9 mouse cellular contexts compared by ENCODE assay signal in the genomic region with DNA sequence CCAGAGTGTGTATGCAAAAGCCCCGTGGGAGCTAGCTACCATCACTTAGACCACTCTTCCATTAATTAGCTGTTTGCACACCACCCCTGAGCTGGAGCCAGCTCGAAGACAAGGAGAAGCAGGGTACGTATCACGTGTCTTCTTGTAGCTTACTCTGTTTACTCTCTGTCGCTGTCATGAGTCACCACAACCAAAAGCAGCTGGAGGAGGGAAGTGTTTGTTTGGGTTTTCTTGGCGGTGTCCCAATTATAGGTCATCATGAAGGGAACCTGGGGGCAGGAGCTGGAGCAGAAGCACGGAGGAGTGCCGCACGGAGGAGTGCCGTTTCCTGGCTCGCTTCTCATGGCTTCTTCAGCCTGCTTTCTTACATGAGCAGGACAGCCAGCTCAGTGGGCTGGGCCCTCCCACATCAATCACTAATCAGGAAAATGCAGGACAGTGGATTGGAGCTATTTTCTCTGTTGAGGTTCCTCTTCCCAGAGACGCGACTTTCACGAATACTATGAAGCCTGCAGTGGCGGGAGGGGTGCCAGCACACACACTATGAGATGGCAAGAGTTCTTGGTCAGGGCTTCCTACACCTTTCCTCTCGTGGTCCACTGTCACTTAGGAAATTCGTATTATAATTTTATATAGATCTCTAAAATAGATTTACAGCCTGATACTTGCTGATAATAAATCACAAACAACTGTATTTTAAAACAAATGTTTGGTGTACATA. TPM values are rescaled to one million over a fixed set of nuclear protein-coding genes. Genes with fewer than 3 reads are reported as not detected.
DNase-seq lines count a peak whose midpoint lies in the region; ATAC-seq and TF ChIP-seq lines count a peak whose summit lies in the region.
"Had no signal": no experiment of that assay in that cellular context is flagged by ENCODE, and none has a peak within 500 bp of the region (broad histone marks: within the 10 kb centered on the region; RNA-seq: fewer than 3 reads in every experiment).

No protein-coding gene starts in this region.

- 38% methylated on average over 17 of the region's 17 CpGs for WGBS in limb, embryonic 13.5 days
- WGBS in limb, embryonic 10.5 days, result 52% methylated on average over 17 of the region's 17 CpGs
- WGBS in heart, embryonic 13.5 days, result 33% methylated on average over 17 of the region's 17 CpGs

- no peak overlapping the region for H3K27ac ChIP-seq in limb, embryonic 13.5 days
- no peak overlapping the region for H3K27ac ChIP-seq in limb, embryonic 10.5 days
- no peak overlapping the region for H3K27ac ChIP-seq in heart, embryonic 13.5 days (replicated peaks)
- peak overlapping the region; percentile 82 for H3K27ac ChIP-seq in layer of hippocampus, adult 2 months
- H3K27ac ChIP-seq: midbrain, embryonic 12.5 days had no signal

- peaks cover 8% of the 10 kb centered on the region for H3K27me3 ChIP-seq in limb, embryonic 13.5 days
- peaks cover 5% of the 10 kb centered on the region; the same call in 1 of the 2 replicates for H3K27me3 ChIP-seq in limb, embryonic 10.5 days (ENCODE audit: low read depth, poor library complexity, severe bottlenecking)
- peaks cover 3% of the 10 kb centered on the region; the same call in 1 of the 2 replicates for H3K27me3 ChIP-seq in heart, embryonic 13.5 days (replicated peaks)

- no peak overlapping the region for H3K9ac ChIP-seq in limb, embryonic 13.5 days
- no peak overlapping the region; the same call in 1 of the 2 replicates for H3K9ac ChIP-seq in heart, embryonic 13.5 days
- H3K9ac ChIP-seq: midbrain, embryonic 12.5 days had no signal

- 0 out of 2 replicates have a peak, but pooled peaks cover 2% of the 10 kb centered on the region for H3K36me3 ChIP-seq in limb, embryonic 13.5 days
- H3K36me3 ChIP-seq in limb, embryonic 10.5 days, result no peaks in the 10 kb centered on the region
- no peaks in the 10 kb centered on the region for H3K36me3 ChIP-seq in heart, embryonic 13.5 days
- H3K36me3 ChIP-seq: midbrain, embryonic 12.5 days had no signal

- TF ChIP-seq CTCF in layer of hippocampus, adult 2 months (conservative IDR thresholded peaks at IDR 0.05), result no peak

- H3K4me1 ChIP-seq in limb, embryonic 13.5 days, result peaks cover 12% of the 10 kb centered on the region; the same call in 1 of the 2 replicates
- H3K4me1 ChIP-seq in limb, embryonic 10.5 days, result peaks cover 8% of the 10 kb centered on the region; the same call in 1 of the 2 replicates
- H3K4me1 ChIP-seq in heart, embryonic 13.5 days, result peaks cover 19% of the 10 kb centered on the region
- H3K4me1 ChIP-seq: midbrain, embryonic 12.5 days had no signal

- no peak for ATAC-seq in limb, embryonic 13.5 days (ENCODE audit: low FRiP score, low read depth)
- ATAC-seq in heart, embryonic 13.5 days (ENCODE audit: extremely low read depth, insufficient number of reproducible peaks, low FRiP score, low TSS enrichment), result no peak

- DNase-seq in limb, embryonic 10.5 days (ENCODE audit: low spot score), result no peak
- DNase-seq in cerebellum, adult 9-10 months, result peak; percentile 48
- DNase-seq in layer of hippocampus, adult 2 months (ENCODE audit: low spot score in 2 of 2), result peak; percentile 27 to 40
- DNase-seq in lung, postnatal 36 days, result peak; percentile 87
- peak; percentile 71 to 76 for DNase-seq in urinary bladder, postnatal 36 days (ENCODE audit: low spot score in 2 of 2)
- DNase-seq in spleen, adult 12 weeks (ENCODE audit: low spot score), result no peak

- H3K4me3 ChIP-seq in limb, embryonic 13.5 days, result no peak overlapping the region
- H3K4me3 ChIP-seq in limb, embryonic 10.5 days, result no peak overlapping the region
- peak overlapping the region; percentile 29 for H3K4me3 ChIP-seq in heart, embryonic 13.5 days
- H3K4me3 ChIP-seq in layer of hippocampus, adult 2 months, result peak overlapping the region; percentile 37; the same call in 1 of the 2 replicates
- H3K4me3 ChIP-seq: midbrain, embryonic 12.5 days had no signal

- H3K9me3 ChIP-seq in limb, embryonic 13.5 days, result no peaks in the 10 kb centered on the region
- no peaks in the 10 kb centered on the region for H3K9me3 ChIP-seq in limb, embryonic 10.5 days (replicated peaks)
- H3K9me3 ChIP-seq in heart, embryonic 13.5 days, result no peaks in the 10 kb centered on the region
- H3K9me3 ChIP-seq: midbrain, embryonic 12.5 days had no signal

- peak overlapping the region; percentile 25; the same call in 1 of the 2 replicates for H3K4me2 ChIP-seq in limb, embryonic 13.5 days (replicated peaks)
- H3K4me2 ChIP-seq in heart, embryonic 13.5 days, result peak overlapping the region; percentile 58
- H3K4me2 ChIP-seq: midbrain, embryonic 12.5 days had no signal

RNA-seq across cellular contexts. Expression of gene Larp6, which starts 30.6 kb away (rescaled TPM):
- polyA plus RNA-seq in limb, embryonic 13.5 days (2015; fragmentation: Nextera tagmentation; extraction: Ambion mirVana), result 3.4 and 3.5 TPM in 2 replicates
- polyA plus RNA-seq in limb, embryonic 10.5 days (2016; fragmentation: Nextera tagmentation; extraction: Ambion mirVana), result 0.33 and 1.0 TPM in 2 replicates
- polyA plus RNA-seq in heart, embryonic 13.5 days (2015; fragmentation: Nextera tagmentation; extraction: Ambion mirVana), result 0.69 and 0.94 TPM in 2 replicates
- total RNA-seq in layer of hippocampus, adult 2 months (2021), result 10 to 100 TPM; 37.9 to 39.2 TPM

RNA-seq across cellular contexts. Expression of gene Uaca, which starts 51.0 kb away (rescaled TPM):
- polyA plus RNA-seq in limb, embryonic 13.5 days (2015; fragmentation: Nextera tagmentation; extraction: Ambion mirVana), result 29.6 and 31.4 TPM in 2 replicates
- 23.3 and 27.9 TPM in 2 replicates for polyA plus RNA-seq in limb, embryonic 10.5 days (2016; fragmentation: Nextera tagmentation; extraction: Ambion mirVana)
- 25.8 and 27.3 TPM in 2 replicates for polyA plus RNA-seq in heart, embryonic 13.5 days (2015; fragmentation: Nextera tagmentation; extraction: Ambion mirVana)
- 1 to 10 TPM; 6.8 to 6.9 TPM for total RNA-seq in layer of hippocampus, adult 2 months (2021)

RNA-seq across cellular contexts. Expression of gene Lrrc49, which starts 55.4 kb away (rescaled TPM):
- polyA plus RNA-seq in limb, embryonic 13.5 days (2015; fragmentation: Nextera tagmentation; extraction: Ambion mirVana), result 16.5 and 16.9 TPM in 2 replicates
- 20.9 and 21.7 TPM in 2 replicates for polyA plus RNA-seq in limb, embryonic 10.5 days (2016; fragmentation: Nextera tagmentation; extraction: Ambion mirVana)
- 8.2 and 8.9 TPM in 2 replicates for polyA plus RNA-seq in heart, embryonic 13.5 days (2015; fragmentation: Nextera tagmentation; extraction: Ambion mirVana)
- 10 to 100 TPM; 54.7 to 59.3 TPM for total RNA-seq in layer of hippocampus, adult 2 months (2021)

Comparison
In these comparisons a context has a peak if more than half of its experiments do, and no peak if none do; other contexts are left out.
1. H3K4me3 ChIP-seq: peak in heart, embryonic 13.5 days (single experiment) and layer of hippocampus, adult 2 months (single experiment); none in limb, embryonic 13.5 days (single experiment) and limb, embryonic 10.5 days (single experiment).
2. DNase-seq: peak in cerebellum, adult 9-10 months (single experiment), layer of hippocampus, adult 2 months (2 of 2), lung, postnatal 36 days (single experiment) and urinary bladder, postnatal 36 days (2 of 2); none in limb, embryonic 10.5 days (single experiment) and spleen, adult 12 weeks (single experiment).